Mouse (Mus musculus) embryonic facial prominence, embryonic 15.5 days (tissue): Measurements from ENCODE around the gene Ncoa4. TPM values are rescaled to one million over a fixed set of nuclear protein-coding genes. Genes with fewer than 3 reads are reported as not detected.

ENCODE experiments used
- ATAC-seq: fragments of 200-750 bp; cut with Nextera tagmentation; 2 replicates; pipeline ENCODE4 v1.8.0; 2017; ENCODE audit warnings: low read depth, moderate TSS enrichment; ENCODE audit not compliant: insufficient number of reproducible peaks, low FRiP score, low TSS enrichment
- H3K27ac ChIP-seq: fragments of 300-500 bp; sonication (generic); replicated peaks from 2 replicates; pipeline ENCODE4 v1.5.1; 2015; ENCODE audit warnings: mild to moderate bottlenecking, inconsistent platforms
- H3K27me3 ChIP-seq: fragments of 300-500 bp; sonication (generic); 2 replicates; pipeline ENCODE4 v1.6.1; 2015; ENCODE audit warnings: inconsistent platforms
- H3K36me3 ChIP-seq: fragments of 300-500 bp; sonication (generic); 2 replicates; pipeline ENCODE4 v1.6.1; 2015; ENCODE audit warnings: mild to moderate bottlenecking, inconsistent platforms
- H3K4me1 ChIP-seq: fragments of 300-500 bp; sonication (generic); 2 replicates; pipeline ENCODE4 v1.6.1; 2015; ENCODE audit warnings: inconsistent platforms
- H3K4me2 ChIP-seq: fragments of 300-500 bp; sonication (generic); replicated peaks from 2 replicates; pipeline ENCODE4 v1.6.1; 2015; ENCODE audit warnings: mild to moderate bottlenecking, inconsistent platforms
- H3K4me3 ChIP-seq: fragments of 300-500 bp; sonication (generic); replicated peaks from 2 replicates; pipeline ENCODE4 v1.5.1; 2015; ENCODE audit warnings: mild to moderate bottlenecking, inconsistent platforms
- H3K9ac ChIP-seq: fragments of 300-500 bp; sonication (generic); 2 replicates; pipeline ENCODE4 v1.6.1; 2015; ENCODE audit warnings: inconsistent platforms
- H3K9me3 ChIP-seq: fragments of 300-500 bp; sonication (generic); replicated peaks from 2 replicates; pipeline ENCODE4 v1.6.1; 2016; ENCODE audit warnings: inconsistent platforms
- WGBS: fragments of 180-500 bp; shearing (Covaris S2); methylation state at CpG from one replicate; pipeline ENCODE4 v1.1.7; 2015; 5-methylcytosine and 5-hydroxymethylcytosine counted together
- polyA plus RNA-seq: library from polyadenylated mRNA; unstranded; fragments of >200 nt; fragmentation: Nextera tagmentation; extraction: Ambion mirVana; gene quantifications from 2 replicates; pipeline ENCODE4 v1.2.1, GENCODE M21; 2015

Ncoa4 gene
- polyA plus RNA-seq, 1 experiment from 2014 or later = 94.2 TPM

GRCm38 (mm10) chr14:32226601-32227000 is 66.9 kb downstream of the Ncoa4 start:
- H3K27ac ChIP-seq = no peak overlapping the region
- no peaks in the 10 kb centered on the region for H3K9me3 ChIP-seq
- H3K4me1 ChIP-seq = no peaks in the 10 kb centered on the region
- no peaks in the 10 kb centered on the region for H3K27me3 ChIP-seq
- no peak for ATAC-seq
- H3K36me3 ChIP-seq = peaks cover 4% of the 10 kb centered on the region; the same call in 1 of the 2 replicates
- H3K4me2 ChIP-seq = no peak overlapping the region
- no peak overlapping the region for H3K9ac ChIP-seq
- no peak overlapping the region for H3K4me3 ChIP-seq

DNA sequence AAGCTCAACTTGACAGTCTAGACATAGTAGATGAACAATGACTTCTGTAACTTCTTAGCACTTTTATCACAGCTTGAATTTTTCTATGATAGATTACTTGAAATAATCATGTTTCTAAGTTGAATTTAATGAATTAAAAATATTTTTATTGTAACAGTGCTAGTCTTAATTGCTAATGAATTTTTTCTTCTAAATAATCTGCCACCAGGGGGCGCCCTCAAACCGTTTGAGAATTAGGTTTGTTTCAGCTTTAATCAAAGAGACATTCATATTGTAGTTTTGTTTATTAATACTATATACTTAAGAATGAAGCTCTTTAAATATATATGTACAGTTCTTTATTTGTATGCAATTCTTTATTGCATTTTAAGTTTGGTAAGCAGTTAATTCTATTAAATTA is 69.3 kb downstream of the Ncoa4 start:
- 0% methylated on average over 2 of the region's 2 CpGs for WGBS

More for the DNA sequence above, 69.3 kb downstream of the Ncoa4 start:
- H3K36me3 ChIP-seq = peaks cover 7% of the 10 kb centered on the region; the same call in 1 of the 2 replicates
- H3K4me2 ChIP-seq = no peak overlapping the region
- no peak for ATAC-seq
- no peaks in the 10 kb centered on the region for H3K9me3 ChIP-seq
- no peaks in the 10 kb centered on the region for H3K4me1 ChIP-seq
- H3K9ac ChIP-seq = no peak overlapping the region
- H3K27me3 ChIP-seq = no peaks in the 10 kb centered on the region
- no peak overlapping the region for H3K27ac ChIP-seq
- no peak overlapping the region for H3K4me3 ChIP-seq

Other genes with a start within 250 kb of the Ncoa4 start
- gene Galnt15, start 130.9 kb upstream of the Ncoa4 start, polyA plus RNA-seq = 0.37 and 0.48 TPM in 2 replicates
- gene Oxnad1, start 74.5 kb upstream of the Ncoa4 start, polyA plus RNA-seq = 21.0 and 24.7 TPM in 2 replicates
- 74.5 and 78.8 TPM in 2 replicates for gene Dph3, start 74.1 kb upstream of the Ncoa4 start, polyA plus RNA-seq
- gene Msmb, start 17.8 kb upstream of the Ncoa4 start, polyA plus RNA-seq = not detected in 2 replicates
- gene Timm23, start 42.0 kb downstream of the Ncoa4 start, polyA plus RNA-seq = 247 and 253 TPM in 2 replicates
- 39.2 and 40.5 TPM in 2 replicates for gene Parg, start 42.1 kb downstream of the Ncoa4 start, polyA plus RNA-seq
- 12.5 and 13.9 TPM in 2 replicates for gene Ogdhl, start 162.2 kb downstream of the Ncoa4 start, polyA plus RNA-seq
- 2.8 and 4.4 TPM in 2 replicates for gene 1700024G13Rik, start 228.5 kb downstream of the Ncoa4 start, polyA plus RNA-seq